Mouse (Mus musculus) cerebellum, adult 8-10 months (tissue): ENCODE data around the gene 1700007K13Rik.
A peak's percentile ranks its signal among the peaks of the same experiment; 100 is the strongest.
"Not testable (repeated sequence)": the region's sequence is repeated elsewhere in the genome, so short reads cannot be mapped to it uniquely, and the experiment has no call there.

Experiments
- DNase-seq: peaks from one replicate; pipeline ENCODE4 v3.0.0; 2022

1700007K13Rik gene

GRCm38 (mm10) chr2:28465836-28466518, at the start of gene 1700007K13Rik:
1700007K13Rik (minus strand) TSS chr2:28466332.
- DNase-seq = peak; percentile 66

- DNase-seq = peak; percentile 92
Measured at GRCm38 (mm10) chr2:28514489-28514888, 48.4 kb upstream of the 1700007K13Rik start.

DNA sequence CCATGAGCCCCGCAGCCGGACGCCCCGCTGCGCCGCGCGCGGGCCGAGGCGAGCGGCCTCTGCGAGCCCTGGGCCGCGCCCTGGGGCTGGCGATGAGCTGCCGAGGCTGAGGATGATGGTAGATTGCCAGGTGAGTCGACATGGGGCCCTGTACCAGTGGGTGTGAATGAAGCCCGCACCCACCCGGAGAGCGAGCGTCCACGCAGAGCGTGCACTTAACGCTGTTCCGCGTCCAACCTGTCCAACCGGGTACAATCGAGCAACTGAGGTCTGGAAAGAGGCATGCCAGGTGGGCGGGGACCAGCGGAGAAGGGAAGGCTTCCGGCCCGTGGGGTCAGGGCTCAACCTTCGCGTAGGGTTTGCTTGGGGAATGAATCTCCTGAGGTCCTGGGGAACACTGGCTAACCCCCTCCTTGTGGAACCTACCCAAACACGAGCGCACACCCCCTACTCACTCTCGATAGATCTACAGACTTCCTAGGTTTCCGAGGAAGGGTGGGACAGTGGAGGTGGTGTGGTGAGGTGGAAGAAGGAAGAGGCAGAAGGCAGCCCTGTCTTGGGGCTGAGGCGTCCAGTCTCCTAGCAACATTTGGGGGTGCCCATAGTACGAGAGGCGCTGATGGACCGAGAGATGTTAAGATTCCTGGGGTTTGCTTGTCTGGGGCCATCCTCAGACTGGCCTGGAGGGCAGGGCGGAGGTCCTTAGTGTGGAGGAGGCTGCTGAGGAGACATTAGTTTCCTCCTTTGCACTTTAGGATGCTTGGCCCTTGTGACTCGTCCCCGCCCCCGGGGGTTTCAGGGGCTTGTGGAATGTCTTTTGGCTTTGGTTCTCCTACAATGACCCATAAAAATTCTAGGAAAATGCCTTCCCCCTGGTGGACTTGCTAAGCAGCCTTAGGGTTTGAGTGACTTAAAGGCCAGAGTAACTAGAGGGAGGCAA, 47.6 kb upstream of the 1700007K13Rik start:
- peak; percentile 51 for DNase-seq

GRCm38 (mm10) chr2:28512798-28513401, 46.8 kb upstream of the 1700007K13Rik start, which contains the start of gene Ralgds:
Ralgds (plus strand) TSS chr2:28513125.
- DNase-seq = peak; percentile 76

DNA sequence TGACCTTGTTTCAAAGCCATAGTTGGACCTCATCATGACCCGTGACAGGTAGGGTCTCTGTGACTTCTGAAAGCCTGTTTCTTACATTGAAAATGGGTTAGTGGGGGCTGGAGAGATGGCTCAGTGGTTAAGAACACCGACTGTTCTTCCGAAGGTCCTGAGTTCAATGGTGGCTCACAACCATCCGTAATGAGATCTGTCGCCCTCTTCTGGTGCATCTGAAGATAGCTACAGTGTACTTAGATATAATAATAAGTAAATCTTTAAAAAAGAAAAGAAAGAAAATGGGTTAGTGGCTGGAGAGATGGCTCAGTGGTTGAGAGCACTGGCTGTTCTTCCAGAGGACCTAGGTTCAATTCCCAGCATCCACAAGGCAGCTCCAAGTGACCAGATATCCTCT, 45.5 kb upstream of the 1700007K13Rik start:
- DNase-seq = not testable (repeated sequence)

DNA sequence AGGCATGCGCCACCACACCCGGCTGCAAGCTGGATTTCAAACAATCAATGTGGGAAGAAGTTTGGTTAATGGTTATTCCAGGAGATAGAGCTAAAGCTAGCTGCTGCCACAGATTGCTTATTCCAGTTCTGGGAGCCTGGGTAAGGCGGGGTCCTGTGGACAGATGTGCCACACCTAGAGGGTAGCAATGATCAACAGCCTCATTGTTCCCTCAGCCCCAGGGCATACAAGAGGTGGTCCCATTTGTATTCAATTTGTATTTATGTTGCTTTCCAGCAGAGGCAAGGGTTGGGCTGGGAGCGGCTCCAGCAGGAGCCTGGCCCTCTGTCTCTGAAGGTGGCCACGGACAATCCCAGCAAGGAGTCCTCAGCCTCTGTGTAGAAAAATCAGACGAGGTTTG, 40.2 kb upstream of the 1700007K13Rik start:
- DNase-seq = no peak

GRCm38 (mm10) chr2:28505795-28506194, 39.7 kb upstream of the 1700007K13Rik start, which contains the start of gene Gm10134:
Gm10134 (plus strand) TSS chr2:28506095.
- no peak for DNase-seq

DNA sequence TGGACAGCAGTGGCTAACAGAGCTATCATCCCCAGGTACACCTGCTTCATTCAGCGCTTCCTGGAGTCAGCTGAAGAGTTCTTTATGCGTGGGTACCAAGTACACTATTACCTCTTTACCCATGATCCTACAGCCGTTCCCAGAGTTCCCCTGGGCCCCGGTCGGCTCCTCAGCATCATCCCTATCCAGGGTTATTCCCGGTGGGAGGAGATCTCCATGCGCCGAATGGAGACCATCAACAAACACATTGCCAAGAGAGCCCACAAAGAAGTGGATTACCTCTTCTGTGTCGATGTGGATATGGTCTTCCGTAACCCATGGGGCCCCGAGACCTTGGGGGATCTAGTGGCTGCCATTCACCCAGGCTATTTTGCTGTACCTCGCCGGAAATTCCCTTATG, 38.5 kb upstream of the 1700007K13Rik start:
- no peak for DNase-seq

DNA sequence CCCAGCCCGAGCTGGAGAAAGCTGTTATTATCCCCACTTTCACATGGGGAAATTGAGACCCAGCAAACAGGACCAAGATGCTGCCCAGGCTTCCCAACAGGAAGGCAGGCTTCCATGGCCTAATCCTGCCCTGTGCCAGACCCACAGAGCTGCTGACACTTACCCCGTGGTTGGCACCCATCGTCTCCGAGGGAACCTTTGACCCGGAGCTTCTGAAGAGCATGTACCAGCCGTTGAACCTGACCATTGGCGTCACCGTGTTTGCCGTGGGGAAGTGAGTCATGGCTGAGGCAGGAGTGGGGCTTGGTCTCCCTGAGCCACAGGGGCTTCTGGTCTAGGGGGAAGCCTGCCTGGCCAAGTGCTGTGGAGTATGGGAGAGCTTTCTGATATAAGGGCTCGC, 36.9 kb upstream of the 1700007K13Rik start:
- DNase-seq = no peak

DNA sequence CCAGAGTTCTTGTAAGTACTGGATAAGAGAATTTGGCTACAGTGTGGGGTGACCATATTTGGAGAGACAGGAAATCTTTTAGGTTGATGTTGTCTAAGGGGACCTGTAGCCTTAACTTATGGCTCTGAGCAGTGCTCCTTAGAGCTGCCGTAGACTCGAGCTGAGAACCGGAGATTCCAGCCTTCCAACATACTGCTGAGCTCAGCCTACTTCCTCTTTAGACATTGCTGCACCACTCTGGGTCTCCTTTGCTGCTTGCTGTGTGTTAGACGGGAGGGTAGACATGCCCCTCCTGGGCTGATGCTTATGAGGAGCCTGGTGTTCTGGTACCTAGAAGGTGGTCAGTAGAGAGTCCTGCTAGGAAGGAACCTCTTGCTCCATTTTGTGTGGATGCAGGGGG, 32.3 kb upstream of the 1700007K13Rik start:
- DNase-seq = no peak

- no peak for DNase-seq
Measured at GRCm38 (mm10) chr2:28497561-28497960, 31.4 kb upstream of the 1700007K13Rik start.

DNA sequence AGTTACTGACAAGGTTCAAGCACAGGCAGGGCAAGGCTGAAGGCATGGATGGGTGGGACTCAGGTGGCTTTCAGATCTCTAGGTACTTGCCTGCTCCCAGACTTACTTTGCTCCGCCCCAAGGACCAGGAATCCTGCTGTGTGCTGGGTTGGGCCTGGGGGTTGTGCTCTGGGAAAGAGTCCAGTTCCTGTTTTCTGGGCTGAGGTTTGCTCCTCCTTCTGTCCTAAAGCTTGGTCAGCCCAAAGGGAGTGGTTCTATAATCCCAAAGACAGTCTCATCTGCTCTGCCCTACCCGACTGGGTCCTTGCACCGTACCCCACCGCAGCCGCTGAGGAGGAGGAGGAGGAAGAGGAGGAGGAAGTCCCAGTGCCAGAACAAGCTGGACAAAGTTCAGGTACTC, 30.5 kb upstream of the 1700007K13Rik start, which contains the start of gene Gbgt1:
Gene Gbgt1 (plus strand): TSS at position 221 of the 400 bp plus-strand sequence.
- no peak for DNase-seq

DNA sequence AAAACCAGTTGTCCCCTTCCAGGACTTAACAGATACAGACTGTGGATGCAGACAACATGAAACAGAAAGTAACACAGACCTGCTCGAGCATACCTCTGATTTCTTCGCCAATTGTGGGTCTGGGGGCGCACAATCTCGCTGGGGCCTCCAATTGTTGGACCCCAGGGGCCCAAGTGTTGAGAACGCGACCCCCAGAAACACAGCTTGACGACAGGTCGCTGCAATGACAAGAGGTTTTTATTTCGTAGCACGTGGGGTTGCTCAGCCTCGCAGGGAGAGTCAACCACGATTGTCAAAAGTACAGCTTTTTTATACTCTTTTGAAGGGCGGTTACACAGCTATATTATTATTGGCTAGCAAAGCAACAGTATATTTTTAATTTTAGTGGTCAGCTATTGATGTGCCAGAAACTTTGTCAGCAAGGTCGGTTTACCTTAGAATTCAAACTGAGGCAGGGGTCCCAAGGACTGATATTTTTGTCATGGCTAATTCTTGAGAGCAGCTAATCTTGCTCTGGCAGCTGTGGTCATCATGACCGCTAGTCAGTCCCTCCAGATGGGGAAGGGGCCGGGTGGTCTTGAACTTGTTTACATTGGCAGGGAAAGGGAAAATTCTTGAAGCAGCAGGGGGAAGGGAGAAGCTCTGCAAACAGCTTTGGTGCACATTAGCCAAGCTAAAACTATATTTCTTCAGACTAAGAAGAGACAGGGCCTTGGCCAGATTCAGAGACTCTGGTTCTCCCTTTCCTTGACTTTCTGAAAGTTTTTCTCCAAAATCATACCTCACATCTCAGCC, 29.9 kb upstream of the 1700007K13Rik start:
- DNase-seq = no peak

- no peak for DNase-seq
Measured at GRCm38 (mm10) chr2:28495207-28495756, 29.1 kb upstream of the 1700007K13Rik start.

DNA sequence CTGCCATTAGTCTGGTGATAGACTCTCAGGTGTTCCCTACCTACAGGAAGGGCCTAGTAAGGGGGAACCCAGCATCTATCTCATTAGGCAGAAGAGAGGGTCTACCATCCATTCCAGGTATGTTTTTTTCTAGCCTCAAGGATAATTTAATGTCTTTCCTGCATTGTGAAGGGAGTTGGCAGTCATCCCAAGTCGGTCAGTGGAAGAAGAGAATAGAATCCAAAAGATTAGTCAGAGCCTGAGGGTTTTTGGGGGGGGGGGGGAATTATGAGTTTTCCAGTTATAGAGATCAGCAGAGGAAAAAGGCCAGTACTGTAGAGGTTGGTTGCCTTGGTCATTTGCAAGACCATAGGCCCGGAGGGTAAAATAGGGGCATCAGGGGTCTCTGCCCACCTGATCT, 28.4 kb upstream of the 1700007K13Rik start:
- no peak for DNase-seq

DNA sequence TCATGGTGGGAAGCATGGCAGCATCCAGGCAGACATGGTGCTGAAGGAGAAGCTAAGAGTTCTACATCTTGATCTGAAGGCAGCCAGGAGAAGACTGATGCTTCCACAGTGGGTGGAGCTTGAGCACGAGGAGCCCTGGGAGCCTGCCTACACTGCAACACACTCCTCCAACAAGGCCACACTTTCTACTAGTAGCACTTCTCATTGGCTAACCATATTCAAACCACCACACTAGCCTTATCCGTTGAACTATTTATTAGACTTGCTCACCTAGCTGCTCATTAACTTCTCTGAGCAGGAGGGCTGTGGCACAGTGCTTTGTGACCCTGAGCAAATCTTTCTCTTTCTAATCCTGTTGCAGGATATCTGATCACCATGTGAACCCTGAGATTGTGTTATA, 17.7 kb upstream of the 1700007K13Rik start:
- DNase-seq = no peak

DNA sequence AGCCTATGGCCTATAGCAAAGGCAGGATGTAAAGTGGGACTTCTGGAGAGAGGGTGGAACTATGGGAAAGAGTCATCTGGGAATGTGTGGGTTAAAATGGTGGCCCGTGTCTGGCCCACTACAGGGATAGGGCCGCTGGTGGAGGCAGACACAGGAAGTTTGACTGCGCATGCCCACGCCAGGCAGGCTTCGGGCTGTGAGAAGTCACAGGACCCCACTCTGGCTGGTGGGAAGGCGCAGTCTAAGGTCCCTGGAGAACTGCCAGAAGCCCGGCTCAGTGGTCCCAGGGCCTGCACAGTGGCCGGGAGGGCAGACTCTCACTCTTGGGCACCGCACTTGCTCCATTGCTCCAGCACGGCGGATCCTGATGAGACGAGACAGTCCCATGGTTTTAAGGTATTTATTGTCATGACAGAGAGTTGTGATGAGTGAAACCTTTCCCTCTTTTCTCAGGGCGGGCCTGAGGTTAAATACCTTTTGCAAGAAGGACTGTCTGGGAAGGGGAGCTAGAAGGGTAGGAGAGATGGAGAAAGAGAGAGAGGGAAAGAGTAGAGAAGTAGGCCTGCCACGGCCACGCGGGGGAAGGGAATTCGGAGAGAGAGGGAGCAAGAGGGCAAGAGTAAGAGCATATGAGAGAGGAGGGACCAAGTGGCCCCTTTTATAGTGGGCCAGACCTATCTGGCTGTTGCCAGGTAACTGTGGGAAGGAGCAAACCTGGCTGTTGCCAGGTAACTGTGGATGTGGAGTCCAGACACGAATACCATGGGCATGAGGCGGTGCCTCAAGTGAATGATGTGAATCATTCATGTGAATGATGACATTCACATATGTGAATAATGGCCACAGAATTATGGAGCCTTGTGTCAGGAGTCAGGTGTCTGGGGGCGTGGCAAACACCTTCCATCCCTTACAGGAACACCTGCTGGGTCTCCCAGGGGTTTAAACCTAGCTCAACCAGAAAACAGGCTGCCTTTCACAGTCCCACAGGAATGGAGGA, 13.4 kb upstream of the 1700007K13Rik start:
- DNase-seq = no peak

GRCm38 (mm10) chr2:28477993-28478392, 11.9 kb upstream of the 1700007K13Rik start:
- not testable (repeated sequence) for DNase-seq

DNA sequence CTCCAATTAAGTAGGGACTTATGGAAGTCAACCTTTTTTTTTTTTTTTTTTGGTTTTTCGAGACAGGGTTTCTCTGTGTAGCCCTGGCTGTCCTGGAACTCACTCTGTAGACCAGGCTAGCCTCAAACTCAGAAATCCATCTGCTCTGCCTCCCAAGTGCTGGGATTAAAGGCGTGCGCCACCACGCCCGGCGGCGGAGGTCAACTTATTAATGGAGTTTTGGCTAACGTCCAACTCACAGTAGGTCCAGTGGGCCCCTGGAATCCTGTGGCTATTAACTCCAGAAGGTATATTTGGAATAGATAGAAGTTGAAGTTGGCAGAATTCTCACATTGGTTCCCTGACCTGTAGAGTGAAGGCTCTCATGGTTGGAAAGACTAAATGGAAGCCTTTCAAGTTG, 5.9 kb upstream of the 1700007K13Rik start:
- DNase-seq = not testable (repeated sequence)

- no peak for DNase-seq
Measured at GRCm38 (mm10) chr2:28470591-28470990, 4.5 kb upstream of the 1700007K13Rik start.

GRCm38 (mm10) chr2:28469461-28469860, 3.3 kb upstream of the 1700007K13Rik start:
- DNase-seq = no peak
